ENCODE assay signal across 19 mouse cellular contexts in the genomic region with DNA sequence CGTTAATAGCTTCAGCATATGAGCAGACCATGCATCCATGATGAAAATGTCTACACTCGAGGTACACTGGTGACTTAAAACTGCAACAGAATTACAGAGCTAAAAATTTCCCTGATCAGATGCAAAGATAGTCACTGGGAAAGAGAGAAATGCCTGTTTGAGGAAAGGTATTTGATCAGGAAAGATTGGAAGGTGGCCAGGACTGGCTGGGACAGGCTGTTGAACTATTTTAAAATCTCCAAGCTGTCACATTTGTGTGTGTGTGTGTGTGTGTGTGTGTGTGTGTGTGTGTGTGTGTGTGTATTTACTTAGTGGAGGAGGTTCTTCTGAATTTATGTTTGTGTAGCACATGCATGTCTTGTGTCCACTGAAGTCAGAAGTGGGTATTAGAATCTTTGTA. TPM values are rescaled to one million over a fixed set of nuclear protein-coding genes. Genes with fewer than 3 reads are reported as not detected.
DNase-seq lines count a peak whose midpoint lies in the region; ATAC-seq lines count a peak whose summit lies in the region.
"Had no signal": no experiment of that assay in that cellular context is flagged by ENCODE, and none has a peak within 500 bp of the region (broad histone marks: within the 10 kb centered on the region; RNA-seq: fewer than 3 reads in every experiment).

No protein-coding gene starts in this region.

- DNase-seq in cerebellum, postnatal 14 days = peak; percentile 57 to 77
- peak; percentile 22 for DNase-seq in layer of hippocampus, adult 9-11 months
- no peak for DNase-seq in layer of hippocampus, postnatal 36 days
- peak; percentile 20 for DNase-seq in right cerebral cortex, postnatal 14 days
- no peak for DNase-seq in right cerebral cortex, postnatal 4 days
- DNase-seq: adrenal gland, postnatal 10 days; adrenal gland, postnatal 36 days; B cell, adult 2 months; cerebellum, adult 11-12 months; cerebellum, adult 8-10 months; embryo, embryonic 11 days; gastrocnemius, postnatal 25 days; heart, adult 18-20 months; heart, postnatal 10 days; heart, postnatal 36 days had no signal

- ATAC-seq in cerebellum, adult (ENCODE audit: insufficient number of reproducible peaks, low FRiP score, low TSS enrichment) = no peak
- ATAC-seq: forebrain, embryonic 15.5 days; hindbrain, embryonic 16.5 days; Patski had no signal

RNA-seq across cellular contexts. Expression of gene Rgs7, which starts 27.7 kb away (rescaled TPM):
- total RNA-seq in layer of hippocampus, postnatal 36 days (2021) = 10 to 100 TPM; 74.6 to 76.5 TPM

Comparison
In these comparisons a context has a peak if more than half of its experiments do, and no peak if none do; other contexts are left out.
1. DNase-seq: peak in cerebellum, postnatal 14 days (2 of 2), layer of hippocampus, adult 9-11 months (single experiment) and right cerebral cortex, postnatal 14 days (single experiment); none in layer of hippocampus, postnatal 36 days (0 of 2) and right cerebral cortex, postnatal 4 days (single experiment).